Mouse (Mus musculus) lung, postnatal 4 days (tissue): ENCODE measurements at regions not wholly inside any gene's neighbourhood (a gene's known extent, or its start where the extent isn't known, plus 50 kb on each side); places are given as distances from the start of the nearest gene placed in this dataset.

Experiments used
- DNase-seq, 2 experiments: peaks; one replicate each; pipeline ENCODE4 v3.0.0; 2021

DNA sequence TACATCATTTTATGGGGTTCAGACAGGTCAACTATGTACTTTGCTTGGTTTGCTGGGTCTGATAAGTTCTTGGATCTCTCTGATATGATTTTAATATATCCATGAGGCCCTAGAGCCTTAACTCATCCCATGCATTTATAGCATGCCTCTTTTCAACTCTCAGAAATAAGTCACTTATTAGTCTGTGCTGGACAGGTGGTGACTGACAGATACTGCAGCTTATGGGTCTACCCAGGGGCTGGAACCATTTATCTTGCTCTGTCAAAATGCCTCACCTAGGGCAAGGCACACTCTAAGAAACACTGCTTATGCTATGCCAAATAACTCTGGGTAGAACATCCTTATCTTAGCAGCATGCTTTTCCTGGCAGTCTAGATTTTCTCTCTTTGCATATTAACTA lies 225.6 kb downstream of the Mbnl1 start:
- DNase-seq: no peak

GRCm38 (mm10) chr3:60707139-60707538 lies 234.5 kb downstream of the Mbnl1 start:
- DNase-seq: no peak

DNA sequence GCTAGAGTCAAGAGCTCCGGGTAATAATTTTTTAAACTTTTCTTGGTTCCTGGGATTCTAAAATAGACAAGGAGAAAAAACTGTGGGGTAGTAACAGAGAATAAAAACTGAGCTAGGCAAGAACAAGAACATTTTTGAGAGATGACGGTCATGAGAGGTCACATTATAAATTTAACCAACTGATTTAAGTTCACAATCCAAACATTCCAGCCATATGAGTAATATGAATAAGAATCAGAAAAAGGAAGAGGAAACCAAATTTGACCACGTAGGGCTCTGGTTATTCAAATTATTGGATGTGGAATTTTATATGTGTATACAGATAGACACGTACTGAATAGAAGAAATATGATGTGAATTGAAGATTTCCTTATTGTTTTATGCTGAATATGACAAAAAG lies 240.3 kb downstream of the Mbnl1 start:
- DNase-seq: no peak

DNA sequence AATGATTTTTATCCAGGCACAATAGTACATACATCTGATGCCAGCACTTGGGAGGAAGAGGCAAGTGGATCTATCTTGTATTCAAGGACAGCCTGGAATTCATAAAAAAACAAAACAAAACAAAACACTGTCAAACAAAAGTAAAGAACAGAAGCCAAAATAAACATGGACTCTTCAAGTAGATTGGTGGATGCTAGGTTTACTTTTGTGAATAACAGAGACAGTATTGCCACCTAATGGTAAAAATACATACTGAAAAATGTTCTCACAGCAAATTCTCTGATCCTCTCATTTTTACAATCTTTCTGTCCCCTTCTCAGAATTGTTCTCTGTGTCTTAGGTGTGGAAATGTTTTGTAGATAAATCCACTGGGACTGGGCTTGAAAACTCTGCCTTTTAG lies 247.7 kb downstream of the Mbnl1 start:
- DNase-seq: no peak

DNA sequence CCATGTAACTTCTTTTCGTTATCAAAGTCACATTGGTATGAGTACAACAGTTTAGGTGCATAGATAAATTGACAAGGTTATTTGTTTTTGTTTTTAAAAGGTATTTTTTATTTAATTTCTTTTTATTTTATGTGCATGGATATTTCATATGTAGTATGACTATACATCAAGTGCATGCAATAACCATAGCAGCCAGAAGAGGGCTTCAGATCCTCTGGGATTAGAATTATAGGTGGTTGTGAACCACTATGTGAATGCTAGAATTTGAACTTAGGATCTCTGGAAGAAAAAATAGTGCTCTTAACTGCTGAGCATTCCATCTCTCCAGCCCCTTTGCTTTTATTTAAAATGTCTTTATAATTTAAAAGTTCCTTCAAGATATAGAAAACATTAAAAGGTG lies 258.7 kb downstream of the Mbnl1 start:
- DNase-seq: no peak

DNA sequence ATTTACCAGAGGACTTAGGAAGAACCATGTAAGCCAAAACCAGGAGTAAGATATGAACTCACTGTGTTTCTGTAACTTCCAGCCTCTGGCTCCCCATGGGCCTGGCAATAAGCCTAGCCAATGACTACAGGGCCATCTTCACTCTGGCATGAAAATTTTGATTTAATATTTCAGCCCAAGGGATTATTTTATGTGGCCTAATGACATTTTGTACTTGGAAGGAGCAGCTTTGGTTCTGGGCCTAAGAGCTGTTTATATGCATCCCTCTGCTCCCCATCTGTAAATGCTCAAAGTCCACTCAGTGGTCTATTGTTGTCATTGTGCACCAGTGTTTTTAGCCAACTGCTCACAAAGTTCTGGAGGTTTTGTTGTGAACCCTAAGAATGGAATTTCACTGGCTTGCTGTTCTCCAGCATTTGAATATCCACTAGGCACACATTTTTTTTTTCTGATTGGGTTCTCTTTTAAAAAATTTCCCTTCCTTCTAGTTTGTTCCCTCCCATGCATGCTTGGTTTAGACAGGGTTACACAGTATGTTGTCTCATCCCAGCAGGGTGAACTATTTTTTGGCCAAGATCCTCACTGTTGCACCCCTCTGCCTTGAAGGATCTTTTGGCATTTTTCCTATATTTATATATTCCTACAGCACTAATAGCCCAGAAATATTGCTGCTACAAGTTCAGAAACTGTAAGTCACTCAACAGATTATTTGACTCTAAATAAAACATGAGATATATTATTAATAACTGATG lies 261.9 kb upstream of the P2ry1 start:
- DNase-seq: peak in 1 of 2 experiments; percentile 30

DNA sequence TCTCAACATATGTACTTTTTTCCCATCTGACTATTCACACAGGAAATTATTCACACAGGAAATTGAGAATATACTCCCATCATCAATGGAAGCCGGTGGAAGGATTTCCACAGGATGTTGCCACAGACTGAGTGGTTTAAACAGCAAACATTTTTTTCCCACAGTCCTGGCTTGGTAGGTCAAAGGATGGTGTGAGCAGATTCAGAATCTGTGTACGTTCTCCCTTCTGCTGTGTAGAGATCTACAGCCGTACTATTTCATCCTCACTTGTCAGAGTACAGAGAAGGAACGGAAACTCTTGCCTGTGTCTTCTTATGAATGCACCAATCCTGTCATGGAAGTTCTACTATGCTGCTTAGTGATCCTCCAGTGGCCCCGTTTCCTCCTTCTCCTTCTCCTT lies 261.2 kb upstream of the P2ry1 start:
- no peak for DNase-seq

GRCm38 (mm10) chr3:60742232-60742631 lies 260.4 kb upstream of the P2ry1 start:
- DNase-seq: no peak

DNA sequence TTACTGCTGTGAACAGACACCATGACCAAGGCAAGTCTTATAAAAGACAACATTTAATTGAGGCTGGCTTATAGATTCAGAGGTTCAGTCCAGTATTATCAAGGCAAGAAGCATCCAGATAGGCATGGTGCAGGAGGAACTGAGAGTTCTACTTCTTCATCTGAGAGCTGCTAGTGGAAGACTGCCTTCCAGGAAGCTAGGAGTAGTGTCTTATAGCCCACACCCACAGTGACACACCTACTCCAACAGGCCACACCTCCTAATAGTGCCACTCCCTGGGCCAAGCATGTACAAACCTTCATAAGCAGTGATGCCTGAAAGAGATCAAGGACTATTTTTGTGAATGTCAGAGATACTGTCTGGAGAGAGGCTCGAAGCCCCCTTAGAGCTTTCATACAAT lies 257.5 kb upstream of the P2ry1 start:
- no peak for DNase-seq

- no peak for DNase-seq
Observed at GRCm38 (mm10) chr3:60758568-60758967, 244.0 kb upstream of the P2ry1 start.

DNA sequence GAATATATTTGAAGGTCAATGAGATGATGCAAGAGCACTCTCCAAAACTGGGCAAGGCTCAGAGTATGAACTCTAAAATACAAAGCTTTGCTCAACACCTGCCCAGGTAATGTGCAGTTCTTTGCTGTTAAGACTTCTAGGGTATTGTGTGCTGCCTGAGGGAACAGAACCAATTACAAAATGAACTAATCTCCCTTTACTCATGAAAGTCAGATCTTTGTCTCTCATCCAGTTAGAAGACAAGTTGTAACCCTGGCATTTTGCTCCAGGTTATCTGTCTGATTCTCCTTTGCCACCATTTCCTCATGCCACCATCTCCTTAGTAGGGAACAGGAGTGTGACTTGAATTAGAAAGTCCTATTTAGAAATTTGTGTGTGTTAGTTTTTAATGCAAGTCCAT lies 243.5 kb upstream of the P2ry1 start:
- DNase-seq: no peak

GRCm38 (mm10) chr3:60762874-60763273 lies 239.7 kb upstream of the P2ry1 start:
- peak; percentile 28 to 32 for DNase-seq

DNA sequence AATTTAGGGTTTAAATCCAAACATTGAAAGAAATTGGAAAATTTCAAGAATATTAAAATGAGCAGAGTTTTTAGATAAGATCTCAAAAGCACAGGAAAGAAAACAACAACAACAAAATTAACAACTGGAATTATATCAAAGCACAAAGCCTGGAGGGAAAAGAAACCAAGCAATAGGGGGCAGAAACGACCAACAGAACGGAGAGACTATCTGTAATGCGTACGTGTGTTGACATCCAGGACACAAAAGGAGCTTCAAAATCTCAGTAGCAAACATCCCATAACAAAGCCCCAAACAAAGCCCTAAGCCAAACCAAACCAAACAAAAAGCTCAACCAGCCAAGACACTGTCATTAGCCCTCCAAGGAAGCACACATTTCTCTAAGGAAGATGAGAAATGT lies 237.5 kb upstream of the P2ry1 start:
- DNase-seq: no peak

DNA sequence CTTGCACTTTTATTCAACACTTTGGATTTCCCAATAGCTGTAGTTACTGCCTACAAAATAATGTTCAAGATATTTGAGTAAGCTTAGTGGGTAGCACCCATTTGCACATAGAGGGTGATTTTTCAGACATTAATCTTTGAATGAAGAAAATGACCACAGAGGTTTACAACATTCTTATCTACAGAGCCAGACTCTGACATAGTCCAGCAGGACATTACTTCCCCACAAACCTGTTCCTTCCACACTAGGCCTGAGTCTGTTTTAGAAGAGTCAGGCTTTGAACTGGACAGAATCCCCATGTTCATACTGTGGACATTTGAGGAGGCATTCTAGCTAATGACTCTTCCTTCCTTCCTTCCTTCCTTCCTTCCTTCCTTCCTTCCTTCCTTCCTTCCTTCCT lies 233.6 kb upstream of the P2ry1 start:
- no peak for DNase-seq

- DNase-seq: no peak
Observed at GRCm38 (mm10) chr3:60771866-60772265, 230.7 kb upstream of the P2ry1 start.

GRCm38 (mm10) chr3:60773383-60773782 lies 229.2 kb upstream of the P2ry1 start:
- no peak for DNase-seq

DNA sequence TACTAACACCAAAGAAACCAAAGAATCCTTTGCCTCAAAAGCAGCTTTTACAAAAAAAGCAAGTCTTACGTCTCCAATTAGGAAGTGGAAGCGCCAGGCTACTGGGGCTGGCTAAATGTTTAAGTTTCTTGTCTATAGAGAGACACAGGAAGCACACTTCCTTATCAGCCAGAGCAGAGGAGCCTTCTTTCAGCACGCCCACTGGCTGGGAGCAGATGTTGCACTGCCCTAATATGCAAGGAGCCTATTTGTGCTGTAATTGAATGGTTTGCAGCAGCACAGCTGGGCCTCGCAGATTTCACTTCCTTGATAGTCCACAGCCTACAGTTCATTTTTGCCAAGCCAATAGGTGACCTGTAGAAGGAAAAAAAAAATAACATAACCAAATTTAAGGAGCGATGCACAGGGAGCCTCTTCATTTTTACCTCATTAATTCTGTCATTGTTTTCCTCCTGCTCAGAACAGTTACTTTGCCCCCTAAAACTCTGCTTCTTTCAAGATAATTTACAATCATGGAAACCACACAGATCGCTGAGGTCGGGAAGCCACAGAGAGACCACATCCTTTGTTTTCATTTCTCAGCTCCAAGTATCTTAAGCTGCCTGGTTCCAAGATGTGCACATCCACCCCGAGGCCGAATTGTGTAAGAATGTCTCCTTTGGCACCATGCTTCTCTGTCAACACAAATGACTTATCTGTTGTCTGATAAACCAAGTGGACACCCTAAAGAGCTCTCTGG lies 217.3 kb upstream of the P2ry1 start:
- DNase-seq: peak; percentile 47 to 65

DNA sequence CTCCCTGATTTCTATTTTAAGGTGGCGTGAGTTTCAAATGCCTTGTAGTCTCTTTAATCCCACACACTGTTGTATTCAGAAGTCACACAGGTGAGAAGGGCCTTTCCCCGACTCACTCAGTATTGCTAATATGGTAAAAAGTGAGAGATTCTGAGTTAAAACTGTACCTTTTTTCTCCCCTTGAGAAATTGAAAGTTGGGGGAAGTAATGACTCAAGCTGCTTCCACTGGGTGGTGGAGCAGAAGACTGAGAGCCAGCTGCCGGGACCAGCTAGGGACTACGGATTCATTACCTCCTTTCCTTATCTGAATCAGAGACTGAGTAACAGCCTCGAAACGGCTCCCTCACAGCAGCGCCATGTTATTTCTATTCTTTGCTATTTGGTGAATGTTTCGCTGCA lies 214.6 kb upstream of the P2ry1 start:
- DNase-seq: no peak

- no peak for DNase-seq
Observed at GRCm38 (mm10) chr3:60789441-60789840, 213.2 kb upstream of the P2ry1 start.

DNA sequence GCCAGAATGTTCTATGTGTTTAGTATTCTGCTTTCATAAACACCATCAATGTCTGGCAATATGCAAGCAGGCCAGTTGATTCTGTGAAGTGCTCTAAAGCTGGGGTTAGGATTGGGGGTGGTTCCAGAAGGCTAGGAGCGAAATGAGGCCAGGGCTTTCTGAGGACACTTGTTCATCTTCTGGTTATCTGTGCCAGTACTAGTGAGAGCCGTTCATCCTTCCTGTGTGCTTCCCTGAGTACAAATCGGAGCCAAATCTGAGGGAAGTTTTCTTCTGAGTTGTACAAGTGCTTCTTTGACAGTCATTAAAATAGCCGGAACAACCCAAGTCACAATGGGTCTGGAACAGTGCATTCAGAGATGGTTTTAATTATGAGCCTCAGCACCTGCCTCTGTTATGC lies 210.4 kb upstream of the P2ry1 start:
- no peak for DNase-seq

DNA sequence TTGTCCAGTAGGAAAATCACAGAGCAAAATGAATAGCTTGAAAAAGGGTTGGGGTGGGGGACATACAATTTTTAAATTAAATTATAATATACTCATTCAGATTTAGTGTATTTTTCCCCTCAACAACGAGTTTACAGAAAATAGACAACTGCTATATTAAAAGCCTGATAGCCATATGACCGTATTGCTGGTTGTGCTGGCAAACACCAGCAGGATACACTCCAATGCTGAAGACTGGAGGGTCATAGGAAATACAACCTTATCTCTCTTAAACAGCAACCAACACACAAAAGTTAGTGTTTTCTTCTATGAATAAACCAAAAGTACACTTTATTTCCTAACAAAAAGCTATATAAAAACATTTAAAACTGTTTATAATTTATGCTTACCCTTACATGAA lies 206.4 kb upstream of the P2ry1 start:
- DNase-seq: no peak

DNA sequence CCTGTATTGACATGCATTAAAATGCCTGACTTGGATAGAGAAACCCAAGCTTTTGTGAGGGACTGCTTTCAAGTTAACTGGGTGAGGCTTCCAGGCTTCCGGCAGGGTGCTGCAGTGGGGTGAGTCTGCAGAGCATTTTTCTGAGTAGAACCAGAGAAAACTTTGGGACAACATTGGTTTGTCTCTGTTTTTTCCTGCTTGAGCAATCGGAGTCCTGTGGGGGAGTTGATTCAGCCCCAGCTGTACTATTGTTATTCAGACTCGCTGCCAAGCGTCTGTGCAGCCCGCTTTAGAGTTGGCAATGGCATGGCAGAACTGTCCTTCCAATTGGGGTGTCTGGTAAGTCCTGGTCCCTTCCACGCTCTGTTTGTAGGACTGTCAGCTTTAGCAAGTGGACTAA lies 204.8 kb upstream of the P2ry1 start:
- DNase-seq: no peak

- DNase-seq: no peak
Observed at GRCm38 (mm10) chr3:60798461-60798860, 204.1 kb upstream of the P2ry1 start.

- no peak for DNase-seq
Observed at GRCm38 (mm10) chr3:60798862-60799261, 203.7 kb upstream of the P2ry1 start.
